Mouse (Mus musculus): ENCODE measurements at regions not wholly inside any gene's neighbourhood (a gene's known extent, or its start where the extent isn't known, plus 50 kb on each side); places are given as distances from the start of the nearest gene placed in this dataset.

GRCm38 (mm10) chr1:90395331-90396016 lies 191.7 kb downstream of the Ackr3 start:
- 87% methylated on average over 5 of the region's 5 CpGs for WGBS
- Histone ChIP-seq H3K27ac (ENCODE audit: insufficient read depth, low read length) (no peak overlapping the region), H3K4me1 (ENCODE audit: control insufficient read depth, insufficient read depth, insufficient read length) (no peaks in the 10 kb centered on the region), H3K4me3 (ENCODE audit: extremely low read depth, insufficient read depth, insufficient read length) (no peak overlapping the region), H3K27me3 (ENCODE audit: control insufficient read depth, insufficient read depth, low read length) (no peaks in the 10 kb centered on the region), H3K36me3 (ENCODE audit: control insufficient read depth, insufficient read depth, low read length) (no peaks in the 10 kb centered on the region)
- no peak for TF ChIP-seq POLR2A (IDR thresholded peaks at IDR 0.05; ENCODE audit: low read depth, low read length)
- no peak for TF ChIP-seq CTCF (IDR thresholded peaks at IDR 0.05; ENCODE audit: extremely low read depth, insufficient read depth, insufficient read length, insufficient replicate concordance)
- no peak for DNase-seq (ENCODE audit: low read depth in 1 of 2, low spot score in 2 of 2)

DNA sequence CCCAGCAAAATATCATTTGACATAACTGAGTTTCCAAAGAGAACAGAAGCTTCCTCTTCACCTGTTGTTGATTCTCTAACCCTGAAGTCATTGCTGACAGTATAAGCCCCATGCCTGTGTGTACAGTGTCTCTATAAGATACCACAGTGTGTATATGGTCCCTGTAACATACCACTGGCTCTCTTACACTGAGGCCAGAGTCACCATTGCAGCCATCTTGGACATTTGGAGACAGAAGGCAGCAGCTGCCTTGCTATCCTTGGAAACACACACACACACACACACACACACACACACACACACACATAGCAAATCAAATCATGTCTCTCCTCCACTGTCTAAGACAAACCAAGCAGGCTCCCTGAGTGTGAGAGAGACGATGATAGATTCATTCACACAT lies 192.9 kb downstream of the Ackr3 start:
- no peak overlapping the region for H3K27ac ChIP-seq (ENCODE audit: insufficient read depth, low read length)
- TF ChIP-seq POLR2A (IDR thresholded peaks at IDR 0.05; ENCODE audit: low read depth, low read length) (no peak), CTCF (IDR thresholded peaks at IDR 0.05; ENCODE audit: extremely low read depth, insufficient read depth, insufficient read length, insufficient replicate concordance) (no peak)
- H3K4me3 ChIP-seq (ENCODE audit: extremely low read depth, insufficient read depth, insufficient read length): no peak overlapping the region
- no peaks in the 10 kb centered on the region for H3K27me3 ChIP-seq (ENCODE audit: control insufficient read depth, insufficient read depth, low read length)
- no peak for DNase-seq (ENCODE audit: low read depth in 1 of 2, low spot score in 2 of 2)
- H3K36me3 ChIP-seq (ENCODE audit: control insufficient read depth, insufficient read depth, low read length): no peaks in the 10 kb centered on the region
- WGBS: 93% methylated on average over 1 of the region's 1 CpGs
- no peaks in the 10 kb centered on the region for H3K4me1 ChIP-seq (ENCODE audit: control insufficient read depth, insufficient read depth, insufficient read length)

GRCm38 (mm10) chr1:90397355-90397754 lies 193.6 kb downstream of the Ackr3 start:
- 89% methylated on average over 5 of the region's 5 CpGs for WGBS
- Histone ChIP-seq H3K27me3 (ENCODE audit: control insufficient read depth, insufficient read depth, low read length) (no peaks in the 10 kb centered on the region), H3K4me1 (ENCODE audit: control insufficient read depth, insufficient read depth, insufficient read length) (no peaks in the 10 kb centered on the region), H3K36me3 (ENCODE audit: control insufficient read depth, insufficient read depth, low read length) (no peaks in the 10 kb centered on the region), H3K4me3 (ENCODE audit: extremely low read depth, insufficient read depth, insufficient read length) (no peak overlapping the region), H3K27ac (ENCODE audit: insufficient read depth, low read length) (no peak overlapping the region)
- TF ChIP-seq POLR2A (IDR thresholded peaks at IDR 0.05; ENCODE audit: low read depth, low read length): no peak
- no peak for TF ChIP-seq CTCF (IDR thresholded peaks at IDR 0.05; ENCODE audit: extremely low read depth, insufficient read depth, insufficient read length, insufficient replicate concordance)
- no peak for DNase-seq (ENCODE audit: low read depth in 1 of 2, low spot score in 2 of 2)

DNA sequence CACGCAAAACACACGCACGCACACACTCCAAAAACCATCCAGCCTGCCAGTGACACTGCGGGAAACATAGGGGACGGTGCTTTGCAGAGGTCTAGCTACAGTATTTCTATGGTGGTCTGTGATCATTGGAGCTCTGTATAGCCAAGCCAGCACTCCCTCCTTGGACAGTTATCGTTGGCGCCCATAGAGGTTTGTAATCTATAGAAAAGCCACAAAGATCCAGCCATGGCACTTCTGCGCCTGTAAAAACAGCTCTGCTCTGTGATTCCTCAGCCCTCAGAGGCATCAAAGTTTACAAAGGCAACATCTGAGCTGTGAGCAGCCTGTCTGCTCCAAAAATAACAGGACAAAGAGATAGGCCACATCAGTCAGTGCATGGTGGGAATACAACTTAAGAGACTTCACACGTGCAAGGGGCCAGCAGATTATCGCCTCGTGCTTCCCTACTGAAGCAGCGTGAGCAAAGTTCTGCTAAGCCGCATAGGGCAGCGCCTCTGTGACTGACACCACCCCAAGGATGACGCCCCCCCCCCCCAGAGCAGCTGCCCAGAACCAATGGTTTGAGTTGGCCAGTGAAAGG lies 194.7 kb downstream of the Ackr3 start:
- H3K27me3 ChIP-seq (ENCODE audit: control insufficient read depth, insufficient read depth, low read length): no peaks in the 10 kb centered on the region

DNA sequence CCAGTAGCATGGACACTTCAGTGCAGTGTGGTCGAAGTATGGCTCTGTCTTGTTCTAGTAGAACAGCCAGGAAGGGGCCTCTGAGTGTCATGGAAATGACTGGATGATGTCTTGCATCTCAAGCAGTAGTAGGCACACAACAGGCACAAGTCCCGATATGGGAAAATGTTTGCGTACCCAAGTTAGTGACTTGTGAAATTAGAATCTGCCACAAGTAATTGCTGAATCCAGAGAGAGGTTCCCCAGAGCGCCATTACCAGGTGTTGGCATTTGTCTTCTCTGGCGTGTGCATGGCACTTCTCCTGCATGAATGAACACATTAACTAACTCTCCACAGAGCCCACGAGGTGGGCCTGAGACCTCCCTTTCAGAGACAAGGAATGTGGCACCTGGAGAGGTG lies 199.3 kb downstream of the Ackr3 start:
- WGBS: 79% methylated on average over 6 of the region's 6 CpGs
- no peak for TF ChIP-seq CTCF (IDR thresholded peaks at IDR 0.05; ENCODE audit: extremely low read depth, insufficient read depth, insufficient read length, insufficient replicate concordance)
- TF ChIP-seq POLR2A (IDR thresholded peaks at IDR 0.05; ENCODE audit: low read depth, low read length): no peak
- Histone ChIP-seq H3K4me1 (ENCODE audit: control insufficient read depth, insufficient read depth, insufficient read length) (no peaks in the 10 kb centered on the region), H3K4me3 (ENCODE audit: extremely low read depth, insufficient read depth, insufficient read length) (no peak overlapping the region), H3K27me3 (ENCODE audit: control insufficient read depth, insufficient read depth, low read length) (no peaks in the 10 kb centered on the region), H3K27ac (ENCODE audit: insufficient read depth, low read length) (no peak overlapping the region), H3K36me3 (ENCODE audit: control insufficient read depth, insufficient read depth, low read length) (no peaks in the 10 kb centered on the region)
- DNase-seq (ENCODE audit: low read depth in 1 of 2, low spot score in 2 of 2): no peak

More for the DNA sequence above, 194.7 kb downstream of the Ackr3 start:
- H3K4me3 ChIP-seq (ENCODE audit: extremely low read depth, insufficient read depth, insufficient read length): no peak overlapping the region
- no peak overlapping the region for H3K27ac ChIP-seq (ENCODE audit: insufficient read depth, low read length)
- TF ChIP-seq POLR2A (IDR thresholded peaks at IDR 0.05; ENCODE audit: low read depth, low read length): no peak
- no peaks in the 10 kb centered on the region for H3K4me1 ChIP-seq (ENCODE audit: control insufficient read depth, insufficient read depth, insufficient read length)
- DNase-seq (ENCODE audit: low read depth in 1 of 2, low spot score in 2 of 2): no peak
- H3K36me3 ChIP-seq (ENCODE audit: control insufficient read depth, insufficient read depth, low read length): no peaks in the 10 kb centered on the region
- WGBS: 86% methylated on average over 15 of the region's 15 CpGs

- H3K27ac ChIP-seq (ENCODE audit: insufficient read depth, low read length): no peak overlapping the region
- 69% methylated on average over 6 of the region's 6 CpGs for WGBS
- DNase-seq (ENCODE audit: low read depth in 1 of 2, low spot score in 2 of 2): no peak
- TF ChIP-seq CTCF (IDR thresholded peaks at IDR 0.05; ENCODE audit: extremely low read depth, insufficient read depth, insufficient read length, insufficient replicate concordance) (no peak), POLR2A (IDR thresholded peaks at IDR 0.05; ENCODE audit: low read depth, low read length) (no peak)
- H3K4me3 ChIP-seq (ENCODE audit: extremely low read depth, insufficient read depth, insufficient read length): no peak overlapping the region
- H3K4me1 ChIP-seq (ENCODE audit: control insufficient read depth, insufficient read depth, insufficient read length): no peaks in the 10 kb centered on the region
- H3K27me3 ChIP-seq (ENCODE audit: control insufficient read depth, insufficient read depth, low read length): no peaks in the 10 kb centered on the region
- H3K36me3 ChIP-seq (ENCODE audit: control insufficient read depth, insufficient read depth, low read length): no peaks in the 10 kb centered on the region
Measured at GRCm38 (mm10) chr1:90404717-90405487, 197.9 kb upstream of the Cops8 start.

DNA sequence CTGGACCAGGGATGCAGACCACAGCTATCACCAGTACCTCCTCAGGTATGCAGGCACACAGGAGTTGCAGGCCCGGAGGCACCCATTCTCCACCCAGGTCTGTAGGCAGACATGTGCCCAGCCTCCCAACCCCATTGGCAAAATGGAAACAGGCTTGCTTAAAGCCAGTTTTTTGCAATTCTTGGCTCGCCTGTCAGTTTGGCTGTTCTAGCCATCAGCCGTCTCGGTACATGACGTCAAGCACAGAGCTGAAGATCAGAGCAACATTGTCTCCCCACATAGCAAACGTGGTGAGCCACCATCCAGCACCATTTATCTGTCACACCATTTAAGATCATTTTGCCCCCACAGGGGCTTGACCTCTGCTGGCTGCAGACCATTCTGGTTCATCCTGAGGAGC lies 196.1 kb upstream of the Cops8 start:
- Histone ChIP-seq H3K36me3 (ENCODE audit: control insufficient read depth, insufficient read depth, low read length) (no peaks in the 10 kb centered on the region), H3K4me1 (ENCODE audit: control insufficient read depth, insufficient read depth, insufficient read length) (no peaks in the 10 kb centered on the region), H3K4me3 (ENCODE audit: extremely low read depth, insufficient read depth, insufficient read length) (no peak overlapping the region), H3K27ac (ENCODE audit: insufficient read depth, low read length) (no peak overlapping the region), H3K27me3 (ENCODE audit: control insufficient read depth, insufficient read depth, low read length) (no peaks in the 10 kb centered on the region)
- DNase-seq (ENCODE audit: low read depth in 1 of 2, low spot score in 2 of 2): no peak
- WGBS: 89% methylated on average over 6 of the region's 6 CpGs
- TF ChIP-seq CTCF (IDR thresholded peaks at IDR 0.05; ENCODE audit: extremely low read depth, insufficient read depth, insufficient read length, insufficient replicate concordance) (no peak), POLR2A (IDR thresholded peaks at IDR 0.05; ENCODE audit: low read depth, low read length) (no peak)
